Mouse (Mus musculus): ENCODE results near the gene P3h3.

GRCm38 (mm10) chr6:124811403-124811665, 46.2 kb downstream of the P3h3 start:
- TF ChIP-seq CTCF (IDR thresholded peaks at IDR 0.05; ENCODE audit: low read depth, low read length) (no peak), POLR2A (IDR thresholded peaks at IDR 0.05; ENCODE audit: borderline replicate concordance, low read depth, low read length) (no peak)
